Mouse (Mus musculus): Measurements from ENCODE around the gene Ttll11. TPM values are rescaled to one million over a fixed set of nuclear protein-coding genes. Genes with fewer than 3 reads are reported as not detected.
A peak's percentile ranks its signal among the peaks of the same experiment; 100 is the strongest.

Gene Ttll11
- polyA plus RNA-seq, 1 experiment from 2014 or later: 6.0 TPM

DNA sequence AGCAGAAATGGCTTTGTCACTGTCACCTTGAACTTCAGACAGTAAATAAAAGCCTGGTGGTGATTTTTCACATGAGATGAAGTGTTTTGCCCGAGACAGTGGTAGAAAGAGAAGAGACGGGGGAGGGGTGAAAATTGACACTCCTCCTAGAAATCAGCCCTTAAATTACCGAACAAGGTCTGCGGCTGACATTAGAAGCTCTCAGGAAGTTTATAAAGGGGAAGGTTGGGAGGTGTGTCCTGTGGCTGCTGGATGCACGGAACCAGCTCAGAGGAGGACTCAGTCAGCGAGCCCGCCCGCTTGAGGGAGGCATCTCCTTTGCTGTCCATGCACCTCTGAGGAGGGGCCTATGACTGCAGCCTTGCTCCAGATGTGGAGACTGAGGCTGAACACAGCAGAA, 181.7 kb downstream of the Ttll11 start:
- H3K36me3 ChIP-seq: no peaks in the 10 kb centered on the region
- no peaks in the 10 kb centered on the region for H3K9me3 ChIP-seq
- H3K9ac ChIP-seq: no peak overlapping the region
- no peak for ATAC-seq (ENCODE audit: low FRiP score, low read depth)
- H3K27me3 ChIP-seq (replicated peaks): no peaks in the 10 kb centered on the region
- H3K4me2 ChIP-seq (replicated peaks): no peak overlapping the region
- 76% methylated on average over 8 of the region's 8 CpGs for WGBS
- no peak overlapping the region for H3K27ac ChIP-seq
- H3K4me3 ChIP-seq: no peak overlapping the region
- no peaks in the 10 kb centered on the region for H3K4me1 ChIP-seq

DNA sequence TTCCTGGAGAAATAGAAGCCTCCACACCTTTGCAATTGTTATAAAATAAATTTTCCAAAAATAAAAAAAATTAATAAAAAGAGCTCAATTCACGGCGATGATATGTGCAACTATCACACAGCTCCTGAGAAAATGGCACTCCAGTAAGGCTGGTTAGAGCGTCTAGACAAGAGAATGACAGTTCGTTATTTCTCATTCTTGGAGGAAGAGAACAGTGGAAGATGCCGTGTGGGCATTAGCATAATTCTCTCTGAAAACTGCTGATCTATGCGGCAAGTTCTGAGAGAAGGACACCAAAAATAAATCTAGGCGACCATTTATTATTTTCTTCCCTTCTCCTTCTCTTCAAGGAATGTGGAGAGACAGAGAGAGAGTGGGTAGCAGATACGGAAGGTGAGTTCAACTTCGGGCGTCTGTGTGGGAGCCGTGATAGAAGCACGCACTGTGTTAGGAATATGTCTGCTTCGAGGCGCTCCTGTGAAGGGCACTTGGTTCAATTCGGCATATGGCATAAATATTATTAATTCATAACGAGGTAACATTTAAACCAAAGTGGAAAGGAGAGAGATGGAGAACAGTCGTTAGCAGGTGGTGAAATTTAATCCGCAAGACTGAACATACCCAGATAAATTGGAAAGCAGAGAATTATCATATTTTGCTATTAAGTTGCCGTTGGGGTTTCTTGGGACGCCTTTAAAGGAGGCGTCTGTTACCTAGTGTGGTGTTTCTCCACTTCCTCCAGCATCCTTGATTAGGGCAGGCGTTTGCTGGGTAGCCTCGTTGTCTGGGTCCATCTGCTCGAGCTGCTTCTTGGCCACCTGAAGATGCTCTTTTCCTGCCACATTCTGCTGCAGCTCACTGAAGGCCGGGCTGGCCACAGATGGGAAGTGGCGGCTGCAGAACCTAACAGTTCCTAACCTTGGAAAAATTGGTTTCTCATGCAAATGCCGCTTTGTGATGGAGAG, 190.1 kb downstream of the Ttll11 start:
- H3K27ac ChIP-seq: no peak overlapping the region
- WGBS: 88% methylated on average over 27 of the region's 27 CpGs
- no peaks in the 10 kb centered on the region for H3K27me3 ChIP-seq (replicated peaks)
- no peaks in the 10 kb centered on the region for H3K9me3 ChIP-seq
- H3K4me2 ChIP-seq (replicated peaks): no peak overlapping the region
- no peak for ATAC-seq (ENCODE audit: low FRiP score, low read depth)
- H3K36me3 ChIP-seq: no peaks in the 10 kb centered on the region
- H3K9ac ChIP-seq: no peak overlapping the region
- no peak overlapping the region for H3K4me3 ChIP-seq
- no peaks in the 10 kb centered on the region for H3K4me1 ChIP-seq

DNA sequence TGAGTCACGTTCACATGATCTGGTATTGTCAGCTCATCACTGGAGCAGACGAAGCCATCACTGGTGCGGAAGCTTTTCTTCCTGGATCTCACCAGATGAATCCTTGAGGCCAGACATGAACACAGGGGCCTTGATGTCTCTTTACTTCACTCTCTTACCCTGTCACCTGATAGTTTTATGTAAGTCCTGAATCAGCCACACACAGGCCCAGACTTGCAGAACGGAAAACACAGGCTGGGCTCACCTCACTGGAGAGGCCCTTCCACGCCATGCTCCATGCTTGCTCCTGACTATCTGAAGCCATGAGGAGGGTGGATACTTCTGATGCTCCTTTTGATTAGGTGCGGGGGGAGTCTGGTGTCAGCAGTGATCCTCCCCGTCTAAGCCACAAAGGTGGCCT, 193.8 kb downstream of the Ttll11 start:
- Histone ChIP-seq H3K9me3 (no peaks in the 10 kb centered on the region), H3K36me3 (no peaks in the 10 kb centered on the region), H3K4me3 (no peak overlapping the region), H3K27me3 (replicated peaks) (no peaks in the 10 kb centered on the region), H3K4me2 (replicated peaks) (no peak overlapping the region), H3K4me1 (0 out of 2 replicates have a peak, but pooled peaks cover 7% of the 10 kb centered on the region), H3K27ac (no peak overlapping the region), H3K9ac (no peak overlapping the region)
- WGBS: 86% methylated on average over 7 of the region's 7 CpGs
- ATAC-seq (ENCODE audit: low FRiP score, low read depth): no peak

DNA sequence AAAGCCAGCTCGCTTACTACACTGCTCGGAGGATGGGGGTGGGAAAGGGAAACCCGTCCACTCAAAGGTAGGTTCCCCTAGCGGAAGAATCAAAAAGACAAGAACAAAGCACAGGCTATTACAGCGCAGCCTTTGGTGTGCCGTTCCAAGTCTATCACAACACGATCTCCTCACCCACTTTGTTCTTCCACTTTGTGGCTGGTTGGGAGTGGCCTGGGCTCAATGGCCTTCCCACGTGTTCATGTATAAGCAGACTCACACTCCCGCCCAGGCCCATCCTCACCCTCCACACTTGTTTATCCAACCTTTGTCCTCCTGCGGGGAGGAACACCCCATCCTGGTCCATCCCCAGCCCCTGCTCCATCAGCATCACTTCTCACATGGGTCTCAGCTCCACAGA, 196.3 kb downstream of the Ttll11 start:
- Histone ChIP-seq H3K9me3 (no peaks in the 10 kb centered on the region), H3K9ac (no peak overlapping the region), H3K27me3 (replicated peaks) (no peaks in the 10 kb centered on the region), H3K4me2 (replicated peaks) (no peak overlapping the region), H3K36me3 (no peaks in the 10 kb centered on the region), H3K27ac (no peak overlapping the region), H3K4me3 (no peak overlapping the region), H3K4me1 (0 out of 2 replicates have a peak, but pooled peaks cover 7% of the 10 kb centered on the region)
- WGBS: 59% methylated on average over 10 of the region's 10 CpGs
- no peak for ATAC-seq (ENCODE audit: low FRiP score, low read depth)

DNA sequence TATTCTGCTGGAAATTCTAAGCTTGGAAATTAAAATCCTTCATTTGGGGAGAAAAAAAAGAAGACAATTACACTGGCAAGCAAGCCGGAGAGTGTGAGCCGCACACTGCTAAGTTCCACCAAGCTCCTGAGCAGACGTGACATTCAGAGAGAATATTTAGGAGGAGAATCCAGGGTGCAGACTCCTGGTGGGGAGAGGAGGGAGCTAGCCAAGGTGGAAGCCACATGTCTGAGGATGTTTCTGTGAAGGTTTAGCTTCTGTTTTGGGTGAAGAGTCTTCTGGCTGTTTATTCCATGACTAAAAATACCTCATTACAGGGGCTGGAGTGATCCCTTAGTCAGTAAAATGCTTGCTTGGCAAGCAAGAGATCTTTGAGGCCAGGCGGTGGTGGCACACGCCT, 200.4 kb downstream of the Ttll11 start:
- WGBS: 90% methylated on average over 5 of the region's 5 CpGs
- Histone ChIP-seq H3K9ac (no peak overlapping the region), H3K36me3 (no peaks in the 10 kb centered on the region), H3K4me1 (0 out of 2 replicates have a peak, but pooled peaks cover 7% of the 10 kb centered on the region), H3K9me3 (no peaks in the 10 kb centered on the region), H3K27ac (no peak overlapping the region), H3K4me3 (no peak overlapping the region), H3K27me3 (replicated peaks) (no peaks in the 10 kb centered on the region), H3K4me2 (replicated peaks) (no peak overlapping the region)
- ATAC-seq (ENCODE audit: low FRiP score, low read depth): no peak

DNA sequence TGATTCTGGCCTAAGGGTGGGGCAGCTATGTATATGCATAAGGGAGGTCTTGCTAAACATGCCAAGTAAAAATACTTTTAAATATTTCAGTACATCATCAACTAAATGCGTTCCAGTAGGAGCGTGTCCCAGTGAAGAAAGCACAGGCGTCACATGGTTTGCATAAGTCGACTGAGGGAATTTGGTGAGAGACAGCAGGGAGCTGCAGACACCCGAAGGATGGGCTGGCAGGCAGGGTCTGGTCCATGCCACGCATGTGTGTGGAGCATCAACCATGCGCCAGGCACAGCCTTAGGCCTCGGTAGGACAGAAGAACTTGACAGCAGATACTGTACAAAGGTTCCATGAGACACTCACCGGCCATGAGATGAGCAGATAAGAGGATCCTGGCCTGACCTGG, 202.8 kb downstream of the Ttll11 start:
- no peak overlapping the region for H3K27ac ChIP-seq
- no peak overlapping the region for H3K4me2 ChIP-seq (replicated peaks)
- no peaks in the 10 kb centered on the region for H3K27me3 ChIP-seq (replicated peaks)
- H3K9ac ChIP-seq: no peak overlapping the region
- no peak overlapping the region for H3K4me3 ChIP-seq
- no peaks in the 10 kb centered on the region for H3K9me3 ChIP-seq
- no peaks in the 10 kb centered on the region for H3K36me3 ChIP-seq
- WGBS: 88% methylated on average over 9 of the region's 9 CpGs
- no peak for ATAC-seq (ENCODE audit: low FRiP score, low read depth)
- H3K4me1 ChIP-seq: no peaks in the 10 kb centered on the region

DNA sequence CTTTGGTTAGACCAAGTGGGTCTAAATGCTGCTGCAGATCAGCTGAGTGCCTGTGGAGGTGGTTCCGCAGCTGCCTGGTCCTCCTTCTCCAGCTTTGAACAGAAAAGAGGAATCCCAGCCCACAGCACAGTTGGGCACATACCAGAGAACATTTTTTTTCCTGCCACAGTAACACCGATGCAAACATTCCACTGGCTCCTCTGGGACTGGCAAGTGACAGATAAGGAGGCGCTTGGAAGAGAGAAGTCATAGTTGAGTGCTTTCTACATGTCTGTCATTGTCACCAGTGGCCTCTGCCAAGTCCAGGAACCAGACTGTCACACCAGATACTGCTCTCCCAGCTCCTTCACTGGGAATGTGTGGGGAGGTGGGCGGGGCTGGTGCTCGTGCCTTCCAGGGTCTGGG, 204.1 kb downstream of the Ttll11 start:
- Histone ChIP-seq H3K9ac (no peak overlapping the region), H3K36me3 (no peaks in the 10 kb centered on the region), H3K4me3 (no peak overlapping the region), H3K9me3 (no peaks in the 10 kb centered on the region), H3K4me2 (replicated peaks) (no peak overlapping the region), H3K27me3 (replicated peaks) (no peaks in the 10 kb centered on the region), H3K4me1 (no peaks in the 10 kb centered on the region), H3K27ac (no peak overlapping the region)
- 65% methylated on average over 5 of the region's 5 CpGs for WGBS
- no peak for ATAC-seq (ENCODE audit: low FRiP score, low read depth)

DNA sequence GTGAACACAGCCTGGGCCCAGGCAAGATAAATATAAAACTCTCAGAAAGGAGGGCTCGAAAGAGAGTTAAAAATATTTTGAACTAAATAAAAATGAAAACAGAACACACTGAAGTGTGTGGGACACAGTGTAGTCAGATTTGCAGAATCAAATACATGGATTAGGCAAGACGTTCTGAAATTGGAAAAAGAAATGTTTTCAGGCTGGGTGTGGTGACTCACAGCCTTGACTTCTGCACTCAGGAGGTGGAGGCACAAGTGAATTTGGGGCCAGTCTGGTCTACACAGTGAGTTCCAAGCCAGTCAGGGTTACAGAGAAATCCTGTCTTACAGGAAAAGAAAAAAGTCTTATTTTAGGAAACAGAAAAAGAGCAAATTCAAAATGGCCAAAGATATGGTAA, 209.2 kb downstream of the Ttll11 start:
- H3K27me3 ChIP-seq (replicated peaks): no peaks in the 10 kb centered on the region

DNA sequence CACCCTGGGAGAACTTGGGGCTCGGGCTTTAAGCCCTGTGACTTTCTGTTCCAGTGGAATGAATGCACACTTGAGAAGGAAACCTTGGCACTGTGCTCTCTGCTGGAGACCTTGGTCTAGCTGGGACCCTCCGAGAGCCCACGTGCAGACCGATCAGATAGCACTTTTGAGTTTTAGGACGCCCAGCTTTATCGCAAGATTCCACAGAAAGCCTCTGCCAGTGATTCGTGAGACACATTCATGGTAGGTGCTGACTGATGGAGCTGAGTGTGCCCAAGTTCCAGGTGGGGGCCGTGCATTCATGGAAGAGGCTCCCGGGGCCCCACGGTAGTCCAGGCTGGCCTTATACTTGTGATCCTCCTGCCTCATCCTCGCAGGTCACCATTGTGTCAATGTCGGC, 210.3 kb downstream of the Ttll11 start:
- no peaks in the 10 kb centered on the region for H3K27me3 ChIP-seq (replicated peaks)
- H3K9me3 ChIP-seq: no peaks in the 10 kb centered on the region
- WGBS: 89% methylated on average over 12 of the region's 12 CpGs
- H3K4me1 ChIP-seq: peaks cover 15% of the 10 kb centered on the region; the same call in 1 of the 2 replicates
- H3K9ac ChIP-seq: no peak overlapping the region
- ATAC-seq (ENCODE audit: low FRiP score, low read depth): no peak
- no peak overlapping the region for H3K4me3 ChIP-seq
- no peak overlapping the region for H3K27ac ChIP-seq
- H3K36me3 ChIP-seq: no peaks in the 10 kb centered on the region
- H3K4me2 ChIP-seq (replicated peaks): no peak overlapping the region

More for the DNA sequence above, 209.2 kb downstream of the Ttll11 start:
- no peak for ATAC-seq (ENCODE audit: low FRiP score, low read depth)
- Histone ChIP-seq H3K4me2 (replicated peaks) (no peak overlapping the region), H3K9ac (no peak overlapping the region), H3K27ac (no peak overlapping the region), H3K36me3 (no peaks in the 10 kb centered on the region), H3K4me1 (peaks cover 15% of the 10 kb centered on the region; the same call in 1 of the 2 replicates), H3K9me3 (no peaks in the 10 kb centered on the region), H3K4me3 (no peak overlapping the region)
- 86% methylated on average over 2 of the region's 2 CpGs for WGBS

DNA sequence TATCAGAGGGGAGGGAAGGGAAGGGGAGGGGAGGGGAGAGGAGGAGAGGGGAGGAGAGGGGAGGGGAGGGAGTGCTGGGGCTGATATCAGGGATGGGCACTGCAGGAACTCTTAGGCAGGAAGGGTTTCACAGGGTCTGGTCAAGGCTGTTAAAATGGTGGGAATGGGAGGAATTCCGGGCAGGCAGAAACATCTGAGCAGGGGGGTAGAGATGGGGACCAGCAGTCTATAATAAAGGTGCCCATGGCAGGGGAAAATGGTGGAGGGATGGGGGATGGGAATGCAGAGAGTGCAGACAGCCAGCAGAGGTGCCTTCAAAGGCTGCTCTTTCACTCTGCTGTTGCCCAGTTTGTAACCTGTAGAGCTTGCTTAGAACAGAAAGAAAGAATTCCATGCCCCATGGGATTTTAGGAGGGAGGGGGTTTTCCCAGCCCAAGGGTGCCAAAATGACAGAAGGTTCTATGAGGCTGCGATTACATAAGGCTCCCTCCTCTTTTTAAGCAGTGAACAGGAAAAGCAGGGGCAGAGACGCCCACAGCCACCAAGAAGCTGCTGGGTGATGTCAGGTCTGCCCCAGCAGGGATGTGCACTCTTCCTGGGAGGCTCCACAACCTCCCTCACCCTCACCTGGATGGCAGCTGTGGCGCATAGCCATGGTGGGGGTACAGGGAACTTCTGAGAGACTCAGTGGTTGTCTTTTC, 211.0 kb downstream of the Ttll11 start:
- Histone ChIP-seq H3K4me1 (peaks cover 15% of the 10 kb centered on the region; the same call in 1 of the 2 replicates), H3K9ac (no peak overlapping the region), H3K27me3 (replicated peaks) (no peaks in the 10 kb centered on the region), H3K36me3 (no peaks in the 10 kb centered on the region), H3K9me3 (no peaks in the 10 kb centered on the region), H3K4me3 (no peak overlapping the region), H3K4me2 (replicated peaks) (no peak overlapping the region), H3K27ac (no peak overlapping the region)
- WGBS: 38% methylated on average over 4 of the region's 4 CpGs
- 0 out of 2 replicates have a peak, but pooled peaks have one; percentile 12 for ATAC-seq (ENCODE audit: low FRiP score, low read depth)

DNA sequence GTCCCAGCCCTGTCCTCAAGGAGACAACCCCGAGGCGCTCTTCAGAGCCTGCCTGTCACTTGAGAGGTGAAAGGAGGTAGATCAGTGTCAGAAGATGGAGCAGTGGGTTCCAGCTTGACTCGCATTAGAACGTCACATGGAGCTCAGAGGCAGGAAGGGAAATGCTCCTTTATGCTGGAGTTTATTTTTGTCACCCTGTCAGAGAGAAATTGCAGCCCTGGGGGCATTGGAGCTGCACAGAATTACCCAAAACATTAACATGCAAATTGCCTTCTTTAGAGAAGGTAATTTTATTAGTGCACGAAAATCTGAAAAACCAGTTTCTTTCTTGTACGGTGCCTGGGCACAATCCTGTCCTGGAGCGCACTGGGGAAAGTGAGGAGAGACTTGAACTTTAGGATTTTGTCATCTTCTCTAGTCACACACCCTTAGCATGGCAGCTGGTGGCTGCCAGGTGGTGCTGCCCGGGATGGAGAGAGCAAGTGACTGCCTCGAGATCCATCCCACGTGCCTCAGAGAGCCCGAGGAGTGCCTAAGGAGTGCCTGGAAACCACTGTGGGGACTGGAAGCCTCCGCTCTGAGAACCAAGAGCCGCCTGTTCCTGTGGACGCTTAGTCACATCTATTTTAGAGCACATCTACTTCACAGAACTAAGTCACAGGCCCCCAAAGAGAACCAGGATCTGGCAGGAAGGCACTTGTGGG, 211.7 kb downstream of the Ttll11 start:
- H3K4me3 ChIP-seq: no peak overlapping the region
- no peaks in the 10 kb centered on the region for H3K27me3 ChIP-seq (replicated peaks)
- peaks cover 15% of the 10 kb centered on the region; the same call in 1 of the 2 replicates for H3K4me1 ChIP-seq
- peak; percentile 55 for ATAC-seq (ENCODE audit: low FRiP score, low read depth)
- no peak overlapping the region for H3K27ac ChIP-seq
- H3K9me3 ChIP-seq: no peaks in the 10 kb centered on the region
- no peak overlapping the region for H3K9ac ChIP-seq
- no peak overlapping the region for H3K4me2 ChIP-seq (replicated peaks)
- WGBS: 25% methylated on average over 14 of the region's 14 CpGs
- no peaks in the 10 kb centered on the region for H3K36me3 ChIP-seq

DNA sequence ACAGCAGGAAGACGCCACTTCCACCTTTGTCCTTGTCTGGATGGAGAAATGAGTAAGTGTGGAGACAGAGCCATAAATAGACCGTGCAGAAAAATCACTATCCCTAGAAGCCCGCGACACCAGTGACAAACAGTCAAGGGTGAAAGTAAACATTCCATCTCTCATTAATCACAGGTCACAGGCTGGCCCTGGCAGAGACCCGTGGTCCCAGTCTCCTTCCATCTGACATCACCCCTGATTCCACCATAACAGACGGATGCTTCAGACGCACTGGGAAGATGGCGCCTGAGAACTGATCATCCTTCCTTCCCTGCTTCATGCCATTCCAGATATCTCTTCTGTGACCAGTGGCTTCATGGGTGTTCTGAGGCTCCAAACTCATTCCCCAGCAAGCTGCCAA, 215.4 kb downstream of the Ttll11 start:
- 73% methylated on average over 8 of the region's 8 CpGs for WGBS
- H3K4me2 ChIP-seq (replicated peaks): no peak overlapping the region

More for the DNA sequence above, 215.4 kb downstream of the Ttll11 start:
- Histone ChIP-seq H3K36me3 (no peaks in the 10 kb centered on the region), H3K4me3 (no peak overlapping the region), H3K9ac (no peak overlapping the region), H3K4me1 (peaks cover 15% of the 10 kb centered on the region; the same call in 1 of the 2 replicates), H3K9me3 (no peaks in the 10 kb centered on the region), H3K27ac (no peak overlapping the region), H3K27me3 (replicated peaks) (no peaks in the 10 kb centered on the region)
- ATAC-seq (ENCODE audit: low FRiP score, low read depth): no peak

Data from neural tube, embryonic 12.5 days (tissue).